Mouse (Mus musculus) NIH3T3 (cell line): ENCODE measurements at regions not wholly inside any gene's neighbourhood (a gene's known extent, or its start where the extent isn't known, plus 50 kb on each side); places are given as distances from the start of the nearest gene placed in this dataset.

Source experiments
- DNase-seq: peaks from one replicate; pipeline ENCODE4 v3.0.0-alpha.2; 2012; ENCODE audit warnings: low read depth

GRCm38 (mm10) chr7:88954978-88955377 is 449.0 kb downstream of the Tmem135 start:
- no peak for DNase-seq

GRCm38 (mm10) chr7:88945338-88945737 is 458.7 kb downstream of the Tmem135 start:
- DNase-seq, result no peak

- DNase-seq, result no peak
Measured at GRCm38 (mm10) chr7:88944936-88945335, 459.1 kb downstream of the Tmem135 start.

DNA sequence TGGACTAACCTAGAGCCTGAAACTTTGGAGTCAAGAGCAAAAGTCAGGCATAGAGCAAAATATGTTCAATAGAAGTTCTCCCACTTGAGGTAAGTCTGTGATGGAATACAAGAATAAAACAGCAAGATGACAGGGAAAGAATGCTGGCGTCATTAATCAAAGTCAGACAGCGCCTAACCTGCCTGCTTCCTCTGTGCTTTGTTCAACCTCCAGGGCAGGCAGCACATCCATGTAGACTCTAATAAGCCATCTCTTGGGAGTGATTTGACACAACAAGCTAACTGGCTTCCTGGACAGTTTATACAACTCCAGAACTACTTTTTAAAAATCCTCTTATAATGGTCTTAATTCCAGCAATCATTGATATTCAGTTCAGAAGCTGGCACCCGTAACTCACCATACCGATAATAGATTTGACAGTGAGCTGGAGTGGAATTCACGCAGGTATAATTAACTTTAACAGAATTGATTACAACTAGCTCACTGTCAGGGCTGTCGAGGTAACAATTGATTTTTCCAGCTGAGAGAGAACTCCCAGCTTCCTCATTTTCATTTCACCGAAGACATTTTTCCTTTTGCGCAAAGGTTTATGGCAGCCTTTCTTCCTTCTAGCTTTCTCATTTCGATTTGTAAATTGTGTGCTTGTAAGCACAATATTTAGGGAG is 462.6 kb downstream of the Tmem135 start:
- no peak for DNase-seq

DNA sequence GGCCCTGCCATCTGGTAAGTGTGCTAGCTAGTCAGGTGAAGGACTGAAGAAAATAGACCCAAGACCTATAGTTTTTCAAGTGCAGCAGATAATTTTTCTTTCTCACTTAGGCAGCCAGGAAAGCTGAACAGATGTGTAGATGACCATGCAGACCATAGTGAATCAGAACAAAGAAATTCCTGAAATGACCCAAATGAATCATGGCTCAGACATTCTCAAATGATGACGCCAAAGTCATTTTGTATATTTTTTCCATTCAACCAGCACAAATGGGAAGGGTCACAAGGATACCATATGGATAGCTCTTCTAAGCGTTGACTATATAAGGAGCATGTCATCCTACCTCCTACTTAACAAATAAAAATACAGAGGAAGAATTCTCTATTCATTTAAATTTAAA is 463.8 kb downstream of the Tmem135 start:
- peak; percentile 16 for DNase-seq

GRCm38 (mm10) chr7:88928245-88928795 is 475.7 kb downstream of the Tmem135 start:
- no peak for DNase-seq
